Mouse (Mus musculus) cerebellum, postnatal 4 days (tissue): ENCODE data around the gene Usp36.
A peak's percentile ranks its signal among the peaks of the same experiment; 100 is the strongest.

Experiments used
- DNase-seq, 2 experiments: peaks; one replicate each; pipeline ENCODE4 v3.0.0; 2022; ENCODE audit warnings: low spot score in 2 of 2, mixed read lengths in 1 of 2

Gene Usp36

DNA sequence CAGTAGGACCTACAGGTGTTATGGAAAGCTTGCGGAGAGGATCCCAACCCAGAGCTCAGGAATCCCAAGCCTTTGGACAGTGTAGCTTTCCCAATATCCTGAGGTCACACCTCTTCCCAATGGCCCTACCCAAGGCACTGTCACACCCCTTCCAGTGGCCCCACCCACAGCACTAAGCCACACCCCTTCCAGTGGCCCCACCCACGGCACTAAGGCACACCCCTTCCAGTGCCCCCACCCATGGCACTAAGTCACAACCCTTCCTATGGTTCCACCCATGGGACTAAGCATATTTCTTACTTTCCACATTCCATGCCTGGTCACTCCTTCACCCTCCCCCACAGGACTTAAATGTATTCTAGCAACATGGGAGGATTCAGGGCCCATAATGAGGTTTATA is 8.8 kb upstream of the Usp36 start:
- DNase-seq: no peak

GRCm38 (mm10) chr11:118297967-118298366 is 7.9 kb upstream of the Usp36 start:
- no peak for DNase-seq

DNA sequence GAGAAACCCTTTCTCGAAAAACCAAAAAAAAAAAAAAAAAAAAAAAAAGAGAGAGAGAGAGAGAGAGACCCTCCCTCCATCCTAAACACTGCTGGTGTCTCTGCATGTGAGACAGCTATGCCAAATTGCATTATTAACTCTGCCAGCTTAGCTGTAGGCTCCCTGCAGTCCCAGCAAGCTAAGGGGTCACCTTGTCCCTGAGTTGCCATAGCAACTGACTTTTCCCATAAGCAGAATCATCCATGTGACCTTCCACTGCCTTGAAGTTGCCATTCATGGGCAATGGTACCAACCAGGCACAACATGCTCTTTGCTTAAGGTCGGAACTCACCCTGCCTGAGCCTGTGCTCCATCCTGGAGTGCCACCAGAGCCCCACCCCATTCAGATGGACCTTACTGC is 5.0 kb upstream of the Usp36 start:
- no peak for DNase-seq

GRCm38 (mm10) chr11:118292671-118293070 is 2.6 kb upstream of the Usp36 start:
- peak in 1 of 2 experiments; percentile 42 for DNase-seq

DNA sequence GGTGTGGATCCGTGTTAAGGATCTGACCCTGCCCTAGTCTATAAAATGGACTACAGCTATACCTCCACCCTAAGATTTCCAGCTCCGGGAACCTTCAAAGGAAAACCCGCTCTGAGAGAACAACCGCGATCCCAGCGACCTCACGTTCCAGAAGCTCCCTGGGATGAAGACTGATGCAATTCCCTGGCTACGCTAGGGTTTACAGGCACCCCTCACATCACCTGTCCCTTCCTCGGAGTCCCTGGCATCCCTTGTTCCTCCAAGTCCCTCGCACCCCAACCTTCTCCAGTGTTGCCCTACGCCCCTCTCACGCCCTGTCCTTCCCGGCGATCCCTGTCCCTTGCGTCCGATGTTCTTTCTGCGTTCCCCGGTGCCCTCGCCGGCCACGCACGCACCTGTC is 482 bp downstream of the Usp36 start:
- DNase-seq: no peak

DNA sequence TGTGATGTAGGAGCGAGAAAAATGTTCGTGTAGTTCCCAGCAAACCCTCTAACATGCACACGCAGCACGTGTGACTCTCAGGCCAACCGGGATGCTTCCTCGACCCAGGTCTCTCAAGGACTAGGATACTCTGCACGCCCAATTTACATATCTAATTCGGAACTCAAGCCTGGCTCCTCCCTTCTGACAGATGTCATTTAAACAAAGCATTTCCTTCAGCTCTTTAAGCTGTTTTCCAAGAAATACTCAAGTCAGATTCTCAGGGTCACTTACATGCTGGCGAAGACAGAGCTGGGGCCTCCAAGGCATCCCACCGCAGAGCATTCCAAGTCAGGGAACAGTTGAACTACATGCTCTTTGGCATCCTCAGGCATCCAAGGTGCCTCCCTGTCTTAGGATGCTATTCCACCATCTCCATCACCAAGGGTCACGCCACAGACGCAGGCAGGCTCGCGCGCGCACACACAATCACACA is 970 bp downstream of the Usp36 start:
- no peak for DNase-seq

DNA sequence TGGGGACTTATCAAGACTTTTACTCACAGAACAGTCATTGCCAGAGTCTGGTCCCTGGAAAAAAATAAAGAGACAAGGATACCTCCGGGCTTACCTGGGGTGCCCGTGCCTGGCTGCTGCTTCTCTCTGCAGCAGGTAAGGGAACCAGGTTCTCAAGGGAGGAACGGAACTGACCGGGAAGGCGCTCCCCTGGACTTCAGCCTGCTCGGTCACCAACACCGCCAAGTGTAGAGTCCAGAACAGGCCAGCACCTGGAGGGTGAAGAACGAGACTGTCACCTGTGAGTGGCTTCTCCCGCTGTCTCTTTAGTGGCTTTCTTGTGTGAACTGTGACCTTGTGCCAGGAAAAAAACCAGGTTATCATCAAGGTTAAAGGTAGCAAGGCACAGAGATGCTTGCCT is 2.5 kb downstream of the Usp36 start:
- DNase-seq: no peak

DNA sequence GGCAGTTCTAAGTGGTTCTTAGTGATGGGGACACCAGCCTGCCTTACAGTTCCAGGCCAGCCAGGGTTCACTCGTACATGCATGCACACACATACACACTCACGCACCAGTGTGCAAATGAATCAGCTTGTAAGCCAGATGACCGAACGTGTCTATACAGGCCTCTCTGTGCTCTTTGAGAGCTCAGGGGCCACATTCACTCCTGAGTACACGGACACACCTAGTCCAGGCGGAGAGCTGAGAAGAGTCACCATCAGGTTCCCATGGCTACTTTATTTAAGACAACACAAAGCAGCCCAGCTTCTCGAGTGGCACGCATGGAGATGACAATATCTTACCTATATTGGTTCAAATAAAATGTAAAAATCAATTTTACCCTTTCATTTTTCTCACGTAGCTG is 3.6 kb downstream of the Usp36 start:
- DNase-seq: no peak

DNA sequence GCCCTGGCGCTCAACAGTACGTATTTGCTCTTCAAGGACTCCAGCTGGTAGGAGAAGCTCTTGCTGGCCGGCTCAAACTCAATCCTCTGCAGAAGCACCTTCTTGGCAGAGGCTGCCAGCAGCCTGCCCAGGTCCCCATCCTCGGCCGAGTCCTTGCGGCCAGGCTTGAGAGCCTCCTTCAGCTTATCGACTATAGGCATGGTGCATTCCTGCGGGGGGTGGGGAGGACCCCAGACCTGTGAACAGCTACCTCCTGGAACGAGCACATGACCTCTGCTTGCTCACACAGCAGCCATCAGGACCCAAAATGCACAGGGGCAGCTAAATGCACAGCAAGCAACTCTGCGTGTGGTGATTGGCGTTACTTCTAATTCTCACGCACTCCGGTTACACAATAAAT is 4.3 kb downstream of the Usp36 start:
- DNase-seq: no peak

GRCm38 (mm10) chr11:118280218-118280617 is 9.8 kb downstream of the Usp36 start:
- DNase-seq: no peak

GRCm38 (mm10) chr11:118276328-118276727 is 13.7 kb downstream of the Usp36 start:
- DNase-seq: no peak

DNA sequence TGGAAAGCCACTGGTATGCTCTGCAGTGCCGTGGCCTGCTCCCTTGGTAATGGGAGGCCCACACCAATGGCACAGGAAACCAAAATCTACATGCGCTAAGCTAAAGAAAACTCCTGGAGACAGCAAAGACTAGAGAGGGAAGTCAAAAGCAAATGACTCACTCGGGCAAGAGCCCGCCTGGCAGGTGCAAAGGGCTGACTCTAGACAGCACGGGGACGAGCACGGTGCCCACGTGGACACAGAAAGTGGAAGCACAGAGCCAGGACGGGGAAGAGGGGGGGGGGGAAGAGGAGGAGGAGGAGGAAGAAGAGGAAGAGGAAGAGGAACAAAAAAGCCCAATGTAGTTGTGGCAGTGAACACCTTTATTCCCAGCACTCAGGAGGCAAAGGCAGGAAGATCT is 15.0 kb downstream of the Usp36 start:
- no peak for DNase-seq

GRCm38 (mm10) chr11:118269827-118270226 is 20.2 kb downstream of the Usp36 start:
- peak in 1 of 2 experiments; percentile 39 for DNase-seq

- DNase-seq: no peak
Observed at GRCm38 (mm10) chr11:118266666-118267046, 23.4 kb downstream of the Usp36 start.

- DNase-seq: no peak
Observed at GRCm38 (mm10) chr11:118266044-118266665, 23.9 kb downstream of the Usp36 start.

DNA sequence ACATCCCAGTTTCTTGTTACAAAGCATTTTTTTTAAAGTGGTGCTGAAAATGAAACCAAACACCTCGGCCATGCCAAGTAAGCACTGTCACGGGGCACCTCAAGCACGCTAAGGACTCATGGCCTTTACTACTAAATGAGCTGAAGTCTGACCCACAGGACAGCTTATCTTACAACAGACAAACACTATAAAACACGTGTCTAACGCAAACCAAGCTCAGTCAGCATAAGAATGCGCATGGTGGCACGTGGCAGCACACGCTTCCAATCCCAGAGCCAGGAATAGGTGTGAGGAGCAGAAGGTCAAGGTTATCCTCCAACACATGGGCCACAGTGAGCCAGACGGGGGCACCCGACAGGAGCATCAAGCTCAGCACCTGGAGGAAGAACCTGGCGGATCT is 24.4 kb downstream of the Usp36 start:
- DNase-seq: no peak

GRCm38 (mm10) chr11:118263146-118263545 is 26.9 kb downstream of the Usp36 start:
- peak in 1 of 2 experiments; percentile 52 for DNase-seq

GRCm38 (mm10) chr11:118260081-118260480 is 30.0 kb downstream of the Usp36 start:
- DNase-seq: no peak

DNA sequence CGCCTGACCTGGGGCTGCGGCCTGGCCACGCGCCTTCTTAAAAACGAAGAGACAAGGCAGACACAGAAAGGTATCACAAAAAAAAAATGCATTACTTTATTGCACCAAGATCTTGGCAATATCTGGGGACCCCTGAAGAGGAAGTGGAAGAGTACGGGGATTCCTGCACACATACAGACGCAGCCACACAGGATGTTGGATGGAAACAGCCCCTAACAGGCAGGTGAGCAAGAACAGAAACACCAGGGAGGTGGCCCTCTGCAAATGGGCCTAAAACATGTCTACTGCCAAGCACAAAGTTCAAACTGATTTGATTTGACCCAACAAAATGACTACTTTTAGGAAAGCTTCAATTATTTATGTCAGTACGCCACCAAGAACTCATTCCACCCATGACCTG is 30.5 kb downstream of the Usp36 start:
- no peak for DNase-seq

DNA sequence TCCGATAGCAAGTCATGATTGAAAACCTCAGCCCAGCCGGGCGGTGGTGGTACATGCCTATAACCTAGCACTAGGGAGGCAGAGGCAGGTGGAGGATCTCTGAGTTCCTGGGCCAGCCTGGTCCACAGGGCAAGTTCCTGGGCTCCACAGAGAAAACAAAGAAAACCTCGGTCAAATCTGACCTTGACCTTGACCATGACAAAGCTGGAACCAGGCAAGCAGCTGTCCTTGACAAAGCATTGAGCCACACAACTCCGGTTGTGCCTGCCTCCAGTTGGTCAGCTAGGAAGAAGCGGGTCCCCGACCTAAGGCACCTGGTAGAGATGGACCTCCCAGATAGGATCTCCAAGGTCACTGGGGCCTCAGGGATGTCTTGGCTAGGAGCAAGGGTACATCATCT is 33.7 kb downstream of the Usp36 start:
- DNase-seq: no peak

DNA sequence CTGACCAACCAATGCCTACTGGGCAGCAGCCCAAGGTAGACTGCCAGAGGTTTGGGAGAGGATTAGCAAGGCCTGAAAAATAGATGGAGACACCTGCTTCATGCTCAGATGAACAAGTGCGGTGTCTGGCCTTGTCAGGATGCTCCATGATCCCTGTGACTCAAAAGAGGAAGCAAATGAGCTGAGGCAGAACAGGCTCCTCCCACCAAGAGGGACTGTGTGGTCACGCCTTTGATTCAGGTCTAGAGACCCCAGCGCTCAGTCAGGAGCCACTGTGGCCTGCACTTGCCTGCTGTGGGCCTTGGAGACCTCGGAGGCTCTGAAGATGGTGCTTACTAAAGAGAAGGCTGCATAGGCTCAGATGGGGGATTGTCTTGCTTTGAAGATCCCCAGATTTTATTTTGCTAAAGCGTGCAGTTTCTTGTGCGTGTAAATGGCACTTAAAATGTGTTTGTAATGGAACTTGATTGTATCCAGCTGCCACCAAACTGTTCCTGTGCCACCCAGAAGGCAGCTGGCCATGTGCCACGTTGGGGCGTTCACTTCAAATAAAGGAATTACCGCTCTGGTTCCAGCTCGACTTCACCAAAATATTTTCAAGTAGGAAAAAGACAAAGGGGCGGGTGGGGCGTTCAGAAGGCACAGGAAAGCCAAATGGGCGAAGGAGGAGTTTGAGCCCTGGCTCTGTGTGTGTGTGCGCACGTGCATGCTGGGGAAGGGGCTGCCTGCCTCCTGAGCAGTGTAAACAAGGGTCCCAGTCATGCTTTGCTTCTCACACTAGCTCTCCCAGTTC is 35.7 kb downstream of the Usp36 start:
- peak in 1 of 2 experiments; percentile 78 for DNase-seq

- DNase-seq: peak in 1 of 2 experiments; percentile 32
Observed at GRCm38 (mm10) chr11:118253447-118254158, 36.4 kb downstream of the Usp36 start.

GRCm38 (mm10) chr11:118249012-118249383 is 41.0 kb downstream of the Usp36 start:
- DNase-seq: peak in 1 of 2 experiments; percentile 41
